Mouse (Mus musculus) telencephalon, adult 2 months (tissue): ENCODE measurements at regions not wholly inside any gene's neighbourhood (a gene's known extent, or its start where the extent isn't known, plus 50 kb on each side); places are given as distances from the start of the nearest gene placed in this dataset.

Experiments used
- DNase-seq: peaks from one replicate; pipeline ENCODE4 v3.0.0-alpha.2; 2011; ENCODE audit warnings: low read depth, low spot score

GRCm38 (mm10) chr1:194334752-194335719, 283.0 kb upstream of the Plxna2 start:
- peak; percentile 90 for DNase-seq

- no peak for DNase-seq
Measured at GRCm38 (mm10) chr1:194332639-194333038, 285.4 kb upstream of the Plxna2 start.

GRCm38 (mm10) chr1:194330471-194330870, 287.5 kb upstream of the Plxna2 start:
- DNase-seq: no peak

GRCm38 (mm10) chr1:194320320-194321036, 297.5 kb upstream of the Plxna2 start:
- DNase-seq: no peak

GRCm38 (mm10) chr1:194318351-194318750, 299.7 kb upstream of the Plxna2 start:
- no peak for DNase-seq

- no peak for DNase-seq
Measured at GRCm38 (mm10) chr1:194315593-194315992, 302.4 kb upstream of the Plxna2 start.

- no peak for DNase-seq
Measured at GRCm38 (mm10) chr1:194310373-194310772, 307.6 kb upstream of the Plxna2 start.

- DNase-seq: no peak
Measured at GRCm38 (mm10) chr1:194308648-194309047, 309.4 kb upstream of the Plxna2 start.

GRCm38 (mm10) chr1:194303951-194304350, 314.1 kb upstream of the Plxna2 start:
- no peak for DNase-seq

- no peak for DNase-seq
Measured at GRCm38 (mm10) chr1:194302775-194303174, 315.2 kb upstream of the Plxna2 start.

- no peak for DNase-seq
Measured at GRCm38 (mm10) chr1:194281941-194282340, 336.1 kb upstream of the Plxna2 start.

GRCm38 (mm10) chr1:194268028-194268427, 350.0 kb upstream of the Plxna2 start:
- DNase-seq: peak; percentile 56

- DNase-seq: no peak
Measured at GRCm38 (mm10) chr1:194262374-194262773, 355.6 kb upstream of the Plxna2 start.

GRCm38 (mm10) chr1:194259957-194260356, 358.1 kb upstream of the Plxna2 start:
- DNase-seq: no peak

- no peak for DNase-seq
Measured at GRCm38 (mm10) chr1:194244776-194245366, 373.1 kb upstream of the Plxna2 start.

GRCm38 (mm10) chr1:194241111-194241510, 376.9 kb upstream of the Plxna2 start:
- DNase-seq: no peak

GRCm38 (mm10) chr1:194231206-194231605, 386.8 kb upstream of the Plxna2 start:
- peak; percentile 65 for DNase-seq

- no peak for DNase-seq
Measured at GRCm38 (mm10) chr1:194226550-194227160, 391.4 kb upstream of the Plxna2 start.

- DNase-seq: no peak
Measured at GRCm38 (mm10) chr1:194225786-194226185, 392.2 kb upstream of the Plxna2 start.

GRCm38 (mm10) chr1:194224046-194224445, 394.0 kb upstream of the Plxna2 start:
- no peak for DNase-seq

- DNase-seq: no peak
Measured at GRCm38 (mm10) chr1:194223610-194224009, 394.4 kb upstream of the Plxna2 start.

GRCm38 (mm10) chr1:194223015-194223414, 395.0 kb upstream of the Plxna2 start:
- DNase-seq: peak; percentile 22
